Mouse (Mus musculus): Measurements from ENCODE around the gene Ddc.

The Ddc gene

GRCm38 (mm10) chr11:11904995-11905394, 7.1 kb upstream of the Ddc start:
- DNase-seq: no peak

GRCm38 (mm10) chr11:11901509-11901908, 3.6 kb upstream of the Ddc start:
- DNase-seq: no peak

DNA sequence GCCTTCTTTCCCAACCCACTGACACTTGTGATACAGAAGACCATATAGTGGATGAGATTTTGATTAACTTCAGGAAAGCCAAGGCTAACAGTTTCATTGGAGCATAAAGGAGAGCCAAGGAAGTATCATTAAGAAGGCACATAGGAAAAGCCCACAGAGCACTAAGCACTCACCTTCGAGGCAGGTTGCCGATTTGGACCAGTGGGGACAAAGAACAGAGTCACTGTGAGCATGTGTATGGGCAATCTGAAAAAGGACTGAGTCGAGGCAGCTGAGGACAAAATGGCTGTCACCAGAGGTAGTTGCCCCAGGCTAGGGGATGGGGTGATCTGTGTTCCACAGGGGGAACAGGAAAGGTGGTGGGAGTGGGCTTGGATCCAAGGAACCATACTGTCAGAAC, 552 bp upstream of the Ddc start:
- no peak for DNase-seq

DNA sequence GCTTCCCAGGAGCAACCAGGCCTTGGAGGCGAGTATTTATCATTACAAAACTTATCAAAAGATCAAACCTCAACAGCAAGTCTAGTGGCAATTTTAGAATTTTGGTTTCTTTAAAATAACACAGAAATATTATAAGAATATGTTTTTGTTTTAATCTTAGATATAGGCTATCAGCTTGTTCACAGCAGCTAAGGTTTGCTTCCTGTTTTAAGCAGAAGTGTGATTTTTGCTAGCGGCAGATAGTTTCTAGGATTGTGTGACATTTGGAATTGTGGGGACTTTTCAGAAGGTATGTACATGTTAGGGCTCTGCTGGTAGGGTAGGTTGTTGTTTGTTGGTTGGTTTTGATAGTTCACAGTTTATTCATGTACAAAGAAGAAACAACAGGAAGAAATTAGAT, 2.5 kb downstream of the Ddc start:
- no peak for DNase-seq

DNA sequence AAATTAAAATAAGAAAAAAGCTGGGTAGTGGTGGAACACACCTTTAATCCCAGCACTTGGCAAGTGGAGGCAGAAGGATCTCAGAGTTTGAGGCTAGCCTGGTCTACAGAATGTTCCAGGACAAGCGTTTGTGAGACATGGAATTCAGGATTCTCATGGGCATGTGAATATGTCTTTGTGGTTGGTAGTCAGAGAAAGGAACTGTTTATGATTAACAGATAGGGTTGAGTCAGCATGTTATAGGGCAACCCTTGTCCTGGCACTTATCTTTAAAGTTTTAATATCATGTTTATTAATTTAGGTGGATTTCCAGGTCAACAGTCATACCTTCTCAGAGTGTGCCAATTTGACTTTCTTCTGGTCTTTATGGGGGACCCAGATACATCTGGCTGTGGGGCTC, 4.2 kb downstream of the Ddc start:
- DNase-seq: no peak

DNA sequence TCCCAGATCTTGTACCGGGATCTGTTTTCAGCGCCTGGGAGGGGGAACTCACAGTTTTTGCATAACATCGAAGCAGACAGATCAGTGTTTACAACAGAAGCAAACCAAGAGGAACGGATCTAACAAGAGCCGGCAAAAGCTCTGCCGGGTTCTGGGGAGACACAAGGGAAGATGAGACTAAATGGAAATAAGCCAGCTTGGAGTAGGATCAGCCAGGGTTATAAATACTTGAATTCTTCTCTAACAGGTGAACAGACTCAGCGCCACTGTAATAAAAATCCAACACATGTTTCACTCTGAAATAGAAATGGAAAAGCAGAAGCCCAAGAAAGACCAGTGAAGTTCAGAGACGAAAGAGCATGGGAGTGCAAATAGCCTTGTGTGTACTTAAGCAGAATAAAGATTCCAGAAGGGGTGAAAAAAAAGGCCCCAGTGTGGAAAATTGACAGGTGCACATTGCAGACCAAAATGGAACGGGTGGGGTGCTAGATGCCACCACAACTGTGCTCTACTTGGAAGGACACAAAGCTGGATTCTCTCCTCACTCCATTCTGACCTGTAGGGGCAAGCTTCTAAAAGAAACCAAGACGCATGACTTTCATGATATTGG, 4.8 kb downstream of the Ddc start:
- no peak for DNase-seq

DNA sequence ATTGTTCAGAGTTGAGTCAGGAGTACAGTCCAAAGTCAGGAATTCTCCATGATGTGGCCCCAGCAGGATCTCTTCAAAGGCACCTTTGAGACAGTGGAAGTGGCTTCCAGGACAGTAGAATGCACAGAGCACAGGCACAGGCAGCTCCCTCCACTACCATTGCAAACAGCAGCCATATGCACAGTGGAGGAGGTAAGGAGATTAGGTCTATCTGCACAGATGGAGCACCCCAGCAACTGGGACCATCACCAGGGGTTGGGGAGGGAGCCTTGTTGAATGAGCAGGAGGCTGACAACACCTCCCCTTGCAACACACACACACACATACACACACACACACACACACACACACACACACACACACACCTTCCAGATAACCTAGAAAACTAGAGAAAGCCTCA, 6.1 kb downstream of the Ddc start:
- no peak for DNase-seq

DNA sequence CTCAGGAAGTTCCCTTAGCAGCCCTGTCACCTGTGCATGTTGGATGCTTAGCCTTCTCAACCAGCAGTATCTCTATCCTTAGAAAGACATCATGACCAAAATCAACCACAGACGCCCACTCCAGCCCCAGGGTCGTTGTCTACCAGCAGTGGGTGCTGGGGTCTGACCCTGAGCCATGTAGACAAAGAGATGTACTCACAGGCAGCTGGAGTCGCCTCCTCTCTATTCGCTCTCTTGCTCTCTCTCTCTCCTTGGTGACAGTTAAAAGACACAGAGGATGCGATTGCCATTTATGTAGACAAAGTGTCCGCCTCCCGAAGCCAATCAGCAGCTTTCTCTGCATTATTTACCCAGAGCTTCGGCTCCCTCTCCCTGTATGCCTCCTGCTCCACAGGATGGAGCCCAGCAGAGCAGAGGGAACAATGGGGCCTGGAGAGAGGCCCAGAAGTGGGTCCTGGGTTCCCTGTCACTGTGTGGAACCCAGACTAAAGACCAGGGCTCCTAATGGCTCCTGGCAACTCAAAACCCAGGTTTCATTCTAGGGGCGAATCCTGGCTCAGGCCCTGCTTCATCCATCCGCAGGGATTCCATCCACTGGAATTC, 7.7 kb downstream of the Ddc start:
- no peak for DNase-seq

DNA sequence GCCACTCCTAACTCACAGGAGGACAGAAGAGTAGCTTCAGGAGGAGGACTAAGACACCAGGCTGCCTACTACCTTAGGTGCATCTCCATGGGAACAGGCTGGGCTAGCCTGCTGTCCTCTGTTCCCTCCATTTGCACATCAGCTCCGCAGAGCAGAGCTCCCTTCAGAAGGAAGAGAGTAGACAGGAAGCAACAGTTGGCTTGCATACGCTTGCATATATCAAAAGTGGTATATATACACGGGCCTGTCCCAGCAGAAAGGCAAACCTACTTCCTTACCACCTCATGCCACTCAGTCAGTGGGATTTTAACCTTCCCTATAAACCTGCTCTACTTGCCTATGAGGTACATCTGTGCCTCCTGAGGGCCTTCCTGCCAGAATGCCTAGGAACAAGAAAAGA, 9.2 kb downstream of the Ddc start:
- no peak for DNase-seq

GRCm38 (mm10) chr11:11888051-11888450, 9.9 kb downstream of the Ddc start:
- no peak for DNase-seq

DNA sequence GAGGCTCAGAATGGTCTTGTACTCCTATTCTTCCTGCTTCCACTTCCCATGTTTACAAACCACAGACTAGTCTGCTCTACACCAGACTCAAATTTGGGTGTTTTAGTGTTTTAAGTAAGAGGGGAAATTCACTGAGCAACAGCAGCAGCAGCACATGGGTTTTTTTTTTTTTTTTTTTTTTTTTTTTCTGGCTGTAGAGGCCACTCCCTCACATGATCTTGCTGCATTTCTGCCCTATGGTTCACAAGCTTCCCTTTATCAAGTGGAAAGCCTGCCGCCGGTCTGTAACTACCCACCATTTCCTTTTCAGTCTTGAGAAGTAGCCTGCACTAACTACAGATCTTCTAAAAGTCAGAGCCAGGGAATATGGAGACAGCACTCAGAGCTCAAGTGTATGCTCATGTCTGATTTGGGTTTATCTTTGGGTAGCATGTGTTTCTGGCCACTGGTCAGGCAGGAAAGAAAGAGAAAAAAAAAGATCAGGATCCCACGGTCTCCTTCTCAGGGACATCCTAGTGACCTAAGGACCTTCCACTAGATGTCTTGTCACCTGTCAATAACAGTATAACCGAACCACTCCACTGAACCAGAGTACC, 11.4 kb downstream of the Ddc start:
- no peak for DNase-seq

DNA sequence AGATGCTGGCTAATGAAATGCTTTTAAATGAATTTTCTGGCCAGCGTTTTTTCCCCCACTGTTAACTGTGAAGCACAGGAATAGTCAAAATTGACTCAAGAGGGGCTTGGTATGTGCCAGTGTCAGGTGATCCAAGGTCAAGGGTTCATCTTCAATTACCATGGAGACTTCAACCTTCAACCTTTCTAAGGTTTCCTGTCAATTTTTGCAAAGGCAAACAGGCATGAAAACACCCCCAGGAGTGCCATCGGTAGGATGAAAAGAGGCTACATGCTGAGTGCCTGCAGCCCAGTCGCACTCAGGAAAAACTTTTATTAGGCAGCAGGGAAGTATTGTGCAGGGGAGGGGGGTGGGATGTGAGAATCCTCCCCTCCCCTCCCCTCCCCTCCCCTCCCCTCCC, 12.0 kb downstream of the Ddc start:
- no peak for DNase-seq

DNA sequence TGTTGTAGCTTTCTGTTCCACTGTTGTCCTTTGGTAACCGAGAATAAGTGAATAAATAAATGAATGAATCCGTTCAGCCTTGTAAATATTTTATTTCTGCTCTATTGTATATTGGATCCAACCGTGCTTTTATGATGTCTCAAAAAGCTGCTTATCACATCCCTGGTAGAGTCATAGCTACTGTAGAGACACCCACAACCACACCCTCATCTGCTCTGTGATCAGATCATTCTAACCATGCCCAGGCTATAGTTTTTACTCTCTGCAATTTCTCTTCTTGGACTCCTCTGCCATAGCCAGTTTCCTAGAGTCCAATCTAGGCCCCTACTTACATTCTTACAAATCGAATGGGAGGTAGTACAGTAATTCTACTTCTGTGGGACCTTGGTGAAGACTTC, 12.7 kb downstream of the Ddc start:
- DNase-seq: no peak

DNA sequence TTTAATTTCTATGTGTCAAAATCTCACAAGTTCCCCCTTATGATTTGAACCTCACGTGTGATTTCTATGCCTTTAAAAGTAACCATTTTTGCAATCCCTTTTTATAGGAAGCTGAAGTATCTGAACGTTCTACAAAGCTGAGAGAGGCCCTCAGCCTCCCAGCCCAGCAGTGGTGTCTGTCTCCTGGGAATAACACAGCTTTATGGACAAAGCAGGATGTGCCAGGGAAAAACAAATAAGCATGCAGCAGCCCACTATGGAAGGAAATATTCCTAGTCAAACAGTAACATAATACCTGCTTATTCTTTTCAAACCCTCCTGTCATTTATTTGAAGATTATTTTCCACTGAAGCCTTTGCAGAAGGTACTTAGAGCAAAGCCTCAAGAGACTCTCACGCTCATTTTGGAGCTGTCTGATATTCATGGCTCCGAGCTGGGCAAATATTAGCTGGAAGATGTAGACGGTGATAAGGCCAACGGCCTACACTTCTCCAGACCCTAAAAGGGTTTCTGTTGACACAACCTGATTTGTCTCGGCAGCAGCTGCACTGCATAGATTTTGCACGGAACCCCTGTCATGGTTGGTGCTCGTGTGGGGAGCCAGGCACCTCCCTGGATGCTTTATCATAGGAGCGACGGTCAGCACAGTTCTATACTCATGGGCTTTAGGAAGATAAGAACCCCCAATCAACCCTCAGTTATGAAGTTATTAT, 13.3 kb downstream of the Ddc start:
- no peak for DNase-seq

- DNase-seq: no peak
Measured at GRCm38 (mm10) chr11:11881783-11882155, 16.2 kb downstream of the Ddc start.

DNA sequence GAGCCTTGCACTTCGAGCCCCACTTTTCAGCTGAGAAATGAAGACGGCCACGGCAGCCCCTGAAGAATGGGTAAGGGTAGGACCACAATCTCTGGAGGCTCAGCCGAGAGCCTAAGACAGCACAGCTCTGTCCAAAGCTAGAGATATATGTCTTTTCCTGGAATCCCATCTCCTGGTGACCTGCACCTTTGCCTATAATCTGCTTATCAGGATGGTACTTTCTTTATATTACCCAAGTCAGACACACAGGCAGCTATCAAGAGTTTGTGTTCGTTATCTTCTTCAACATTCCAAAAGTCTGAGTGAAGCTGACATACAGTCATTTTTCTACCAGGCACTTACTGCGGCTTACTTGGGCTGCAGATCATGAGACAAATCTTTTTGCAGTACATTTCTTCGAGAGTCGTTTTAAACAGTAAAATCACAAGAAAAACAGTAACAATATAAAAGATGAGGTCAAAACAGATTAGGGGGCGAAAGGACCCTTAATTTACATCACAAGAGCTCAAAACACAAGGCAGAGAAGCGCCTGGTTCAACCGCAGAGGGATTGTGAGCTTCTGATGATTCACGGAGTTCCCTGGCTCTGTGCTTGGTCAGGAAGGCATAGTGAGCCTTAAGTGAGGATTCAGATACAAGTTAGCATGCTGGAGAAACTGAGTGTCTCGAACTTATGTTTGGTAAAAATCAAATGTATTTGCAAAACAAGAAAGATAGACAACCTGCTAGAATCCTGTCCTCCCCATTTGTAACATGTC, 16.7 kb downstream of the Ddc start:
- DNase-seq: no peak

GRCm38 (mm10) chr11:11880351-11880750, 17.6 kb downstream of the Ddc start:
- DNase-seq: no peak

GRCm38 (mm10) chr11:11879699-11880002, 18.3 kb downstream of the Ddc start:
- DNase-seq: no peak

- peak in 1 of 2 experiments; percentile 8 for DNase-seq
Measured at GRCm38 (mm10) chr11:11878981-11879698, 18.8 kb downstream of the Ddc start.

- DNase-seq: no peak
Measured at GRCm38 (mm10) chr11:11878278-11878980, 19.5 kb downstream of the Ddc start.

GRCm38 (mm10) chr11:11877891-11878277, 20.1 kb downstream of the Ddc start:
- DNase-seq: no peak

DNA sequence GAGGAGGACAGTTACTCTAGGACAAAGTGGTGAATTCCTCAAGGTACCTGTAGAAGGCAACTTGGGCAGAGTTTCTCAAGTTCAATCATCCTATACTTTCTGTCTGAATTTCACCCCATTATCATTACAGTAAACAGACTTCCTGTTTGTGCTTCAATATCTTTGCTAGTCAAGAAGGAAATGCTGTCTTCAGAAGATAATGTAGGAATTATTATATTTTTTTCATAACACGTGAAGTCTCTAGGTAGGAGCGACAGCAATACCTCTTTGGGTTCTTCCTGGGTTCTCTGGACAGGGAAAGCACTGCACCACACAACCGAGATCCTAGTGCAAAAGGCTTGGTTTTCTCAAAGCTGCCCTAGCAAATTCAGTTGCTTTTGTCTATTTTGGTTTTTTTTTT, 21.6 kb downstream of the Ddc start:
- no peak for DNase-seq

All from spleen, adult 18-20 months (tissue).